Mouse (Mus musculus) cerebellum, adult 2 months (tissue): ENCODE results near the gene Ap5z1.

Experiments
- CTCF ChIP-seq: fragments of 200-500 bp; IDR thresholded peaks from 2 replicates; pipeline ENCODE4 v1.5.1; 2011; ENCODE audit warnings: low read depth, mild to moderate bottlenecking, control low read depth, low read length, moderate library complexity, borderline replicate concordance; ENCODE audit not compliant: insufficient read depth
- POLR2A ChIP-seq: fragments of 200-500 bp; IDR thresholded peaks from 2 replicates; pipeline ENCODE4 v1.6.1; 2011; ENCODE audit warnings: low read length, control low read depth, borderline replicate concordance; ENCODE audit not compliant: insufficient read depth

DNA sequence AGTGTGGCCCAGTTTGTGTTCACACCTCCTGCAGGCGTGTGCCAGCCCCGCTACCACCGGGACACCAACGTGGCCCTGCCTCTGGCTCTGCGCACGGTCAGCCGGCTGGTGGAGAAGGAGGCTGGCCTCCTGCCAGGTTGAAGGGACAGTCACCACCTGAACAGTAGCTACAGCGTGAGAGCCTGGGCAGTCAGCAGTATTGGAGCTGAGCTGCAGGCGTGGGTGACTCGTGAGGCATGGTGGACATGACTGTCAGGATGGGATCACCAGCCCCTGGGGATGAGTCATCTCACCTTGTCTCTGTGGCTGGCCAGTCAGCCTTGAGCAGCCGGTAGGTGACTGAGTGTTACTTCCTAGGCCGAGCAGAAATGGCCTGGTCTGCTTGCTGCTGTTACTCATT lies 13.6 kb downstream of the Ap5z1 start:
- TF ChIP-seq CTCF, result no peak
- no peak for TF ChIP-seq POLR2A
